Mouse (Mus musculus) cerebellum, adult 2 months (tissue): ENCODE results near the gene Xcl1.

Source experiments
- CTCF ChIP-seq: fragments of 200-500 bp; IDR thresholded peaks from 2 replicates; pipeline ENCODE4 v1.5.1; 2011; ENCODE audit warnings: low read depth, mild to moderate bottlenecking, control low read depth, low read length, moderate library complexity, borderline replicate concordance; ENCODE audit not compliant: insufficient read depth
- POLR2A ChIP-seq: fragments of 200-500 bp; IDR thresholded peaks from 2 replicates; pipeline ENCODE4 v1.6.1; 2011; ENCODE audit warnings: low read length, control low read depth, borderline replicate concordance; ENCODE audit not compliant: insufficient read depth

DNA sequence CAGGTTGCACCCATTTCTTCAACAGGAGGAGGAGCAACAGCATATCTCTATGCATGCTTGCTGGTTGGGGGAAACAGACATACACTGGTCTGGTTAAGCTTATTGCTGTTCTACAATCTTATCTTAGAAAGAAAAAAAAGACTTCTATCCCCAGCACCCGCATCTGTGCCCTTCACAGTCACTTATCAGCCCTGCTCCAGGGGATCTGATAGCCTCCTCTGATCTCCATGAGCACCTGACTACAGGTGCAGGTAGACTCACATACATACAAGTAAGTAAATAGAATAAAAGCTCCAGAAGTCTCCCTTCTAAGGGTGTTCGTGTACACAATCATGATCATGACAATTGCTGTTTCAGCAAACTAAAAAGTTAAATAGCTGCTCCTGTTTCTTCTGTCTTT lies 733 bp upstream of the Xcl1 start:
- no peak for TF ChIP-seq CTCF
- no peak for TF ChIP-seq POLR2A
